Mouse (Mus musculus): ENCODE data around the gene Ap2a1. TPM values are rescaled to one million over a fixed set of nuclear protein-coding genes. Genes with fewer than 3 reads are reported as not detected.

The Ap2a1 gene
- polyA plus RNA-seq (2012): 254 and 278 TPM in 2 replicates

GRCm38 (mm10) chr7:44929204-44930151, at the start of gene Ap2a1:
TSS of gene Ap2a1 (minus strand) at chr7:44929496.
- TF ChIP-seq GATA1 (IDR thresholded peaks at IDR 0.05; ENCODE audit: low read length): no peak

DNA sequence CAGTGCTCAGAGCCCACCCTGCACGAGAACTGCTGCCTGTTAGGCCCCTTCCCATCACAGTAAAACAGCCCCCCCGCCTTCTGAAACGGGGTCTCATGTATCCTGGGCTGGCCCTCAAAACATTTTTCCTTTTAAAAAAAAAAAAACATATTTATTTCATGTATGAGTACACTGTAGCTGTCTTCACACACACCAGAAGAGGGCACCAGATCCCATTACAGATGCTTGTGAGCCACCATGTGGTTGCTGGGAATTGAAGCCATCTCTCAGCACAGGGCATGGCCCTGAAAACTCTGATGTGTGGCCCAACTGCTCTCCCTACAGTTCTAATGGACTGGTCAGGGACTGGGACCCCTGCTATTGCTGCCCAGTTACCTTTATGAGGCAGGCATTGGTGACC, 49.0 kb upstream of the Ap2a1 start:
- TF ChIP-seq GATA1 (IDR thresholded peaks at IDR 0.05; ENCODE audit: low read length): no peak

- no peak for TF ChIP-seq GATA1 (IDR thresholded peaks at IDR 0.05; ENCODE audit: low read length)
Measured at GRCm38 (mm10) chr7:44975117-44975419, 45.8 kb upstream of the Ap2a1 start.

DNA sequence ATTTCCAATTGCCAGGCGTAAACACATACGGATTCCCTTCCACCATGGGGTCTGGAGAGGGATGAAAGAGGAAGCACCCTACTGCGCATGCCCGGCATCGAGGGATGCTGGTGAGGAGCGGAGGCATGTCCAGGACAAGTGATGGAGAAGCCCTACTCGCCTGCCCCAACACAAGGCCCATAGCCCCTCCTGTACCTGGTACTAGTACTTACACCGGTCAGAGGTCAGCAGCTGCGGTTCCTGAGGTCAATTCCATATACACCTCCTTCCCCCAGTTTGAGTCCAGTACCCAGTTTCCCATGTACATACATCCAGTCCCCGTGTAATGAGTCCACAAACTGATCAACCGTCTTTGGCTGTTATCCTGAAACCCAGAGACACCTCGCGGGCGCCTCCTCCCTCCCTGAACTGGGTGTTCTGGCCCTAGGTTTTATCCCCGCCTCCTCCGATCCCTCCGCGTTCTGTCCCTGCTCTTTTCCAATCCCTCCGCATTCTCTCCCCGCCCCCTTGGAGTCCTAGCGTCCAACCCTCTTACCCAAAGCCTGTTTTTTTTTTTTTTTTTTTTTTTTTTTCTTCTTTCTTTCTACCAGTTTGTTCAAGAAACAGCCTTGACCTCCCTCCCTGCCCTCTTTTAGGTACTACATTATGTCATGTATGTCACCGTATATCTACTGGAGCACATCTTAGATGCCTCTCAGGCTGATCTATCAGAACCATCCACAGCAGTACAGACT, 45.3 kb upstream of the Ap2a1 start, which contains the start of gene Cpt1c:
Cpt1c (minus strand) TSS at position 469 of the 734 bp plus-strand sequence.
- TF ChIP-seq GATA1 (IDR thresholded peaks at IDR 0.05; ENCODE audit: low read length): no peak

GRCm38 (mm10) chr7:44973415-44974130, 44.3 kb upstream of the Ap2a1 start:
- TF ChIP-seq GATA1 (IDR thresholded peaks at IDR 0.05; ENCODE audit: low read length): no peak

- TF ChIP-seq GATA1 (IDR thresholded peaks at IDR 0.05; ENCODE audit: low read length): no peak
Measured at GRCm38 (mm10) chr7:44971142-44971541, 41.8 kb upstream of the Ap2a1 start.

DNA sequence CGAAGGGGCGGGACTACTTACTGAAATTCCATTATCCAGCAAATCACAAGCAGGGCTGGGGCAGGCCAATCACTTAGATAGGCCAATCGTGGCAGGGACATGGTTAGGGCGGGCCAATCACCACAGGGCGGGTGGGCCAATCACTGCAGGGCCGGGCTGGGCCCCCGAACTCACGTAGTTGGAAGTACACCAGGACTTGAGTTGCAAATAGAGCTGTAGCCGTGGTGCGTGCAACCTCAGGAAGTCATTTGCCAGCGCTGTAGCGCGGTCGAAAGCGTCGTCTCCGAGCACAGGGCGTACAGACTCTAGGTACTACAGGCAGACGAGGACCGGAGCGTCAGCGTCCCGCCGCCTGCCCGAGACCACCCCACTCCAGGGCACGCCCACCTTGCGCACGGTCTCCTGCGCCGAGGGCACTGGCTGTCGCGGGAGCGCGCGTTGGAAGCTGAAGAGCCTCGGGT, 41.0 kb upstream of the Ap2a1 start:
- no peak for TF ChIP-seq GATA1 (IDR thresholded peaks at IDR 0.05; ENCODE audit: low read length)

- TF ChIP-seq GATA1 (IDR thresholded peaks at IDR 0.05; ENCODE audit: low read length): no peak
Measured at GRCm38 (mm10) chr7:44966638-44967037, 37.3 kb upstream of the Ap2a1 start.

DNA sequence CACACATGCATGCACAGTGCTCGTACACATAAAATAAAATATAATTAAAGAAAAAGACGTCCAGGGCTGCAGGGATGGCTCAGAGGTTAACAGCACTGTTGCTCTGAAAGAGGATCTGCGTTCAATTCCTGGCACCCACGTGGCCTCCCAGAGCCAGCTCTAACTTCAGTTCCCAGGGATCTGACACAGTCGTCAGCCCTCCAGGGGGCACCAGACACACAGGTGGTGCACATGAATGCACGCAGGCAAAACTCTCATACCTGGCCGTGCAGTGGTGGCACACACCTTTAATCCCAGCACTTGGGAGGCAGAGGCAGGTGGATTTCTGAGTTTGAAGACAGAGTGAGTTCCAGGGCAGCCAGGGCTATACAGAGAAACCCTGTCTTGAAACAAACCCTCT, 36.7 kb upstream of the Ap2a1 start:
- TF ChIP-seq GATA1 (IDR thresholded peaks at IDR 0.05; ENCODE audit: low read length): no peak

DNA sequence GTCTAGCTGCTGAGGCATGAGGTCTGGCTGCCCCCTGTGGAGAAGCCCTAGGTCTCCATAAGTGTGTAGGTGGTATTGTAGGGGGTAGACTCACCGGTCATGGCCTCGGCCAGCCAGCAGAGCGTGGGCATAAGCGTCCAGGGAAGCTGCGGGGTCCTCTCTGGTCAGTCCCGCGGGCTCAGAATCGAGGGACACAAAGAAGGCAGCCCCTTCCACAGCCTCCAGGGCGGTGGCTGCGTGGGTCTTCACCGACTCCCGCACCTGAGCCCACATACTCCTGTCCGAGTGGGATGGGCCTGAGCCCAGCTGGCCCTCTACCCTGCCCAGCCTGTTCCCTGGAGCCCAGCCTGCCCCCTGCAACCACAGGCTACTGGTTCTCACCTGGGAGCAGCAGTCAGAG, 35.7 kb upstream of the Ap2a1 start:
- no peak for TF ChIP-seq GATA1 (IDR thresholded peaks at IDR 0.05; ENCODE audit: low read length)

GRCm38 (mm10) chr7:44962831-44963230, 33.5 kb upstream of the Ap2a1 start:
- no peak for TF ChIP-seq GATA1 (IDR thresholded peaks at IDR 0.05; ENCODE audit: low read length)

DNA sequence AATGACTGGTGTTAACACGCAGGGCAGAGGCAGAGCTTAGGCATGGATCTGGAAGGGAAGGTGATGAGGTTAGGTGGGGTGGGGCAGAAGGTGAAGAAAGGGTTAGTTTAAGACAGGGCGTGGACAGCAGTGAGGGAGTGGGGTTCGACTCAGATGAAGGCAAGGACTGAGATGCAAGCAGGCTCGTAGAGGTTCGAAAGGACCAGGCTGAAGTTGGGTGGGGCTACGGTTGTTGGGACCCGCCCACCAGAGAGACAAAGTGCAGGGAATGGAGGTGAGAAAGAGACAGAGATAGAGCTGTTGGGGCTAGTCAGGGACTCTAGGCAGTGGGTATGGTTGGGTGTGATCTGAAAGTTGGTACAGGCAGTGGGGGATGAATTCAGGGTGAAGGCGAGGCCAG, 33.0 kb upstream of the Ap2a1 start:
- TF ChIP-seq GATA1 (IDR thresholded peaks at IDR 0.05; ENCODE audit: low read length): no peak

- TF ChIP-seq GATA1 (IDR thresholded peaks at IDR 0.05; ENCODE audit: low read length): no peak
Measured at GRCm38 (mm10) chr7:44960512-44960910, 31.2 kb upstream of the Ap2a1 start.

GRCm38 (mm10) chr7:44959874-44960511, 30.7 kb upstream of the Ap2a1 start:
- no peak for TF ChIP-seq GATA1 (IDR thresholded peaks at IDR 0.05; ENCODE audit: low read length)

GRCm38 (mm10) chr7:44959281-44959680, 30.0 kb upstream of the Ap2a1 start:
- no peak for TF ChIP-seq GATA1 (IDR thresholded peaks at IDR 0.05; ENCODE audit: low read length)
